Mouse (Mus musculus) intestine, embryonic 15.5 days (tissue): ENCODE data around the gene Ikbkg. TPM values are rescaled to one million over a fixed set of nuclear protein-coding genes. Genes with fewer than 3 reads are reported as not detected.
"Not testable (repeated sequence)": the region's sequence is repeated elsewhere in the genome, so short reads cannot be mapped to it uniquely, and the experiment has no call there.

Source experiments
- ATAC-seq: fragments of 200-750 bp; cut with Nextera tagmentation; 2 replicates; pipeline ENCODE4 v1.8.0; 2017; ENCODE audit warnings: moderate TSS enrichment, moderate library complexity
- H3K27ac ChIP-seq: fragments of 300-500 bp; sonication (generic); 2 replicates; pipeline ENCODE4 v1.5.1; 2015; ENCODE audit warnings: mild to moderate bottlenecking, inconsistent platforms
- H3K27me3 ChIP-seq: fragments of 300-500 bp; sonication (generic); replicated peaks from 2 replicates; pipeline ENCODE4 v1.6.1; 2015; ENCODE audit warnings: inconsistent platforms
- H3K36me3 ChIP-seq: fragments of 300-500 bp; sonication (generic); 2 replicates; pipeline ENCODE4 v1.6.1; 2015; ENCODE audit warnings: inconsistent platforms
- H3K4me1 ChIP-seq: fragments of 300-500 bp; sonication (generic); replicated peaks from 2 replicates; pipeline ENCODE4 v1.6.1; 2015; ENCODE audit warnings: inconsistent platforms
- H3K4me2 ChIP-seq: fragments of 300-500 bp; sonication (generic); replicated peaks from 2 replicates; pipeline ENCODE4 v1.6.1; 2015; ENCODE audit warnings: mild to moderate bottlenecking, inconsistent platforms
- H3K4me3 ChIP-seq: fragments of 300-500 bp; sonication (generic); replicated peaks from 2 replicates; pipeline ENCODE4 v1.5.1; 2015; ENCODE audit warnings: inconsistent platforms
- H3K9ac ChIP-seq: fragments of 300-500 bp; sonication (generic); 2 replicates; pipeline ENCODE4 v1.6.1; 2015; ENCODE audit warnings: inconsistent platforms
- H3K9me3 ChIP-seq: fragments of 300-500 bp; sonication (generic); 2 replicates; pipeline ENCODE4 v1.6.1; 2016; ENCODE audit warnings: inconsistent platforms
- WGBS: fragments of 180-500 bp; shearing (Covaris S2); methylation state at CpG from one replicate; pipeline ENCODE4 v1.1.7; 2015; 5-methylcytosine and 5-hydroxymethylcytosine counted together
- polyA plus RNA-seq: library from polyadenylated mRNA; unstranded; fragments of >200 nt; fragmentation: Nextera tagmentation; extraction: Ambion mirVana; gene quantifications from 2 replicates; pipeline ENCODE4 v1.2.1, GENCODE M21; 2015

Ikbkg gene
- polyA plus RNA-seq, 1 experiment from 2014 or later: 18.4 TPM

DNA sequence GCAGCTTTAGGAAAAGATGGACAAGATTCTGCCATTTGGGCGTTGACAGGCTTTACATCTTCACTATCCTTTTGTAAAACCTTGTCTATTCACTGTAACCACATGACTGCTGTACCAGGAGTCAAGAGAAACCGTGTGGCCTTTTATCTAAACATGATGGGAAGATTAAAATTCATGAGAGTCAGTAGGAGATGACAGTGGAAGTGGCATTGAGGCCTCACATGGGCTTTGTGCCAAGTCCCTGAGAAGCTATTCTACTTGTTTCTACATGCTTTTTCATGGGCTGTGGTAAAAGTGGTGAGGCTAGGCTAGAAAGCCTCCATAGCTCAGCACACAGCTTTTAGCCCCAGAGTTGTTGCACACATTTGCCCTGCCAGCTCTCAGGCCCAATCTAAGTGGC, 15.2 kb downstream of the Ikbkg start:
- Histone ChIP-seq H3K9ac (no peak overlapping the region), H3K36me3 (no peaks in the 10 kb centered on the region), H3K27ac (no peak overlapping the region), H3K4me1 (no peaks in the 10 kb centered on the region), H3K9me3 (no peaks in the 10 kb centered on the region), H3K4me2 (no peak overlapping the region), H3K27me3 (no peaks in the 10 kb centered on the region), H3K4me3 (no peak overlapping the region)
- no peak for ATAC-seq
- WGBS: 54% methylated on average over 2 of the region's 2 CpGs

GRCm38 (mm10) chrX:74413377-74413776, 20.3 kb downstream of the Ikbkg start:
- no peak overlapping the region for H3K4me3 ChIP-seq
- H3K4me1 ChIP-seq: no peaks in the 10 kb centered on the region
- H3K36me3 ChIP-seq: no peaks in the 10 kb centered on the region
- H3K27me3 ChIP-seq: no peaks in the 10 kb centered on the region
- no peak overlapping the region for H3K27ac ChIP-seq
- H3K9ac ChIP-seq: no peak overlapping the region
- no peak overlapping the region for H3K4me2 ChIP-seq
- ATAC-seq: peak; percentile 82
- no peaks in the 10 kb centered on the region for H3K9me3 ChIP-seq

DNA sequence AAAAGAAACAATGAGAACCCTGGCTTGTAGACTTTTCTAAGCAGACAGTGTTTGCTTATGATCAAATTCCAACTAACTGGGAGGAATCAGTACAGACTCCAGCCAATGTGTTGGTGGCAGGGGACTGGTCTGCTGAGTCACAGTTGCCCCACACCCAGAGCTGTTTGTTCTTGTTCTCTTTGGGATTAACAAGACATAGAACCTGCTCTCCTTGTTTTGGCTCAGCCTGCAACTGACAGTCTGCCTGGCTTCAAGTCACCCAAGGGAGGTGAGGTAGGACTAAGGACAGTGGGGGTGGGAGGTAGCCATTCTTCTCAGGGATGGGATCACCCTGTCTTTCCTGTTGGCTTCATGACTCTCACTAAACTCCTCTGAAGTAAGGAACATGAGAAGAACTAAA, 31.4 kb downstream of the Ikbkg start:
- ATAC-seq: peak; percentile 54
- Histone ChIP-seq H3K4me2 (no peak overlapping the region), H3K9me3 (no peaks in the 10 kb centered on the region), H3K9ac (no peak overlapping the region), H3K4me3 (no peak overlapping the region), H3K27me3 (no peaks in the 10 kb centered on the region), H3K27ac (no peak overlapping the region), H3K36me3 (no peaks in the 10 kb centered on the region), H3K4me1 (no peaks in the 10 kb centered on the region)

DNA sequence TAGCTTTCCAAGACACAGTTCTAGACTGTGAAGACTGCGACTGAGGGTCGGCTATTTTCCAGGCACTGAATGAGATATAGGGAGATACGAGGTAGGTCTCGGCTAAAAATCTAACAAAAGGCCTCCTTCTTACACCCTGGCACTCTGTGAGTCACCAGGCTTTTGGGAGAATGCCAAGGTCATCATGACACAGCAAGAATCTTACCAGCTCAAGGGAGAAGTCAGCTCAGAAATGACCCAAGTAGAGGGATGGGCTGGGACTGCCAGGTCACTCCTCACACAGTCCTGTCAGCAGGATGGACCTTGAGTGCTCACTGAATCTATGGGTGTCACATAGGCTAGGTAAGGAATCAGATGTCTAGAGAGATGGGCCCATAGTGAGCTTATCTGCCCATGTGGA, 32.1 kb downstream of the Ikbkg start:
- no peak for ATAC-seq
- Histone ChIP-seq H3K27ac (no peak overlapping the region), H3K4me2 (no peak overlapping the region), H3K4me1 (no peaks in the 10 kb centered on the region), H3K27me3 (no peaks in the 10 kb centered on the region), H3K9ac (no peak overlapping the region), H3K9me3 (no peaks in the 10 kb centered on the region), H3K4me3 (no peak overlapping the region), H3K36me3 (no peaks in the 10 kb centered on the region)
- 79% methylated on average over 4 of the region's 4 CpGs for WGBS

GRCm38 (mm10) chrX:74426256-74426655, 33.2 kb downstream of the Ikbkg start:
- Histone ChIP-seq H3K9me3 (no peaks in the 10 kb centered on the region), H3K4me3 (no peak overlapping the region), H3K4me2 (no peak overlapping the region), H3K4me1 (no peaks in the 10 kb centered on the region), H3K27ac (no peak overlapping the region), H3K27me3 (no peaks in the 10 kb centered on the region), H3K9ac (no peak overlapping the region), H3K36me3 (no peaks in the 10 kb centered on the region)
- no peak for ATAC-seq
- WGBS: 68% methylated on average over 1 of the region's 1 CpGs

DNA sequence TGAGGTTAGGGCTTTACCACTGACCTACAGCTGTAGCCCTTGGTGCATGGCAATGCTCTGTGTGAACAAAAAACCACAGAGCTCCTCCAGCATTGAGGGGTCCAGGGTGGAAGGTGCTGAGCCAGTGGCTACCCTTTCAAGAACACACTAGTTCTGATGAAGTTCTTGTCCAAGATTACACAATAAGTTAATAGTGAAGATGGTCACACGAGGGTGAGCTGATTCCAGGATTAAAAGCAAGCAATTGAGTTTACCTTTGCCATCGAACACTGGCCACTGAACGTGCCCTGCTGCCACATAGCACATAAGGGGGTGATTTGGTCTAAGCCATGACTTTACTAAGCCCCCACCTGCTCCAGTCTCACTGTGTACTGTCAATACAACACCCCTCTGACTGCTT, 34.0 kb downstream of the Ikbkg start:
- 73% methylated on average over 3 of the region's 3 CpGs for WGBS
- Histone ChIP-seq H3K4me1 (no peaks in the 10 kb centered on the region), H3K9ac (no peak overlapping the region), H3K36me3 (no peaks in the 10 kb centered on the region), H3K27ac (no peak overlapping the region), H3K4me3 (no peak overlapping the region), H3K4me2 (no peak overlapping the region), H3K9me3 (no peaks in the 10 kb centered on the region), H3K27me3 (no peaks in the 10 kb centered on the region)
- no peak for ATAC-seq

DNA sequence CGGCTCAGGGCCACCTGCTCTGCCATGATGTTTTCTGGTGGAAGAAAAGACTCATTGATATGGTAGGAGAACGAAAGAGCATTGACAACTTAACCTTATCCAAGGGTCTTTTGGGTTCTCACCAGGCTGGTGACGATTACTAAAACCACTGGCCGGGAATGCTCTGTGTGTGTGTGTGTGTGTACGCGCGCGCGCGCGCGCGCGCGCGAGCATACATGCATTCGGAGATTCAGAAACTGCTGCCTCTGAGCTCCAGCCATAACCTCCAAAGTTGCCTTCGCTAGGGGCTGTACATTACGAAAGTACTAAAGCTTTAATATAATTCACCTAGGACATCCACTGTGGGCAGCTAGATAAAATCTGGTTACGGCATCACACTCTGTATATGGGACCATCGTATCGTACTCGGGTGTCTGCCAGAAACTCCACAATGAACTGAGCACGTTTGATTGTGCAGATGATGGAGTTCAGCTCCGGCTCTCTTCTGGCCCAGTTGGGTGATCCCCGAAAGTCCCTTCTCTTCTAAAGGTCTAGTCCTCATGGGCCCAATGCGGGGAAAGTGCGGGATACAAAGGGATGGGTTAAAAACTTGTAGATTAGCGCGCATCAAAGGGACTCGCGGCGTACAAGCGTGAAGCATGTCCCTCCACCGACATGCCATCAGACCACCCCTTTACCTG, 35.2 kb downstream of the Ikbkg start:
- Histone ChIP-seq H3K4me3 (peak overlapping the region; percentile 50), H3K9me3 (no peaks in the 10 kb centered on the region), H3K9ac (peak overlapping the region; percentile 44), H3K4me1 (no peaks in the 10 kb centered on the region), H3K27ac (0 out of 2 replicates have a peak overlapping the region, but pooled peaks have one; percentile 92), H3K36me3 (no peaks in the 10 kb centered on the region), H3K27me3 (no peaks in the 10 kb centered on the region), H3K4me2 (peak overlapping the region; percentile 59)
- ATAC-seq: peak; percentile 34
- 22% methylated on average over 35 of the region's 35 CpGs for WGBS

GRCm38 (mm10) chrX:74428826-74429276, 35.8 kb downstream of the Ikbkg start, which contains the start of gene G6pdx:
G6pdx (minus strand) TSS chrX:74429194.
- 24% methylated on average over 24 of the region's 25 CpGs for WGBS
- Histone ChIP-seq H3K27ac (peak within 1 kb of the TSS; percentile 92), H3K27me3 (no peaks in the 10 kb centered on the region), H3K4me3 (peak within 1 kb of the TSS; percentile 50), H3K9ac (peak within 1 kb of the TSS; percentile 55), H3K36me3 (no peaks in the 10 kb centered on the region), H3K9me3 (no peaks in the 10 kb centered on the region), H3K4me1 (no peaks in the 10 kb centered on the region), H3K4me2 (peak within 1 kb of the TSS; percentile 59)
- ATAC-seq: peak; percentile 87

GRCm38 (mm10) chrX:74429290-74429821, 36.3 kb downstream of the Ikbkg start:
- WGBS: 22% methylated on average over 22 of the region's 22 CpGs
- peak overlapping the region; percentile 50 for H3K4me3 ChIP-seq

DNA sequence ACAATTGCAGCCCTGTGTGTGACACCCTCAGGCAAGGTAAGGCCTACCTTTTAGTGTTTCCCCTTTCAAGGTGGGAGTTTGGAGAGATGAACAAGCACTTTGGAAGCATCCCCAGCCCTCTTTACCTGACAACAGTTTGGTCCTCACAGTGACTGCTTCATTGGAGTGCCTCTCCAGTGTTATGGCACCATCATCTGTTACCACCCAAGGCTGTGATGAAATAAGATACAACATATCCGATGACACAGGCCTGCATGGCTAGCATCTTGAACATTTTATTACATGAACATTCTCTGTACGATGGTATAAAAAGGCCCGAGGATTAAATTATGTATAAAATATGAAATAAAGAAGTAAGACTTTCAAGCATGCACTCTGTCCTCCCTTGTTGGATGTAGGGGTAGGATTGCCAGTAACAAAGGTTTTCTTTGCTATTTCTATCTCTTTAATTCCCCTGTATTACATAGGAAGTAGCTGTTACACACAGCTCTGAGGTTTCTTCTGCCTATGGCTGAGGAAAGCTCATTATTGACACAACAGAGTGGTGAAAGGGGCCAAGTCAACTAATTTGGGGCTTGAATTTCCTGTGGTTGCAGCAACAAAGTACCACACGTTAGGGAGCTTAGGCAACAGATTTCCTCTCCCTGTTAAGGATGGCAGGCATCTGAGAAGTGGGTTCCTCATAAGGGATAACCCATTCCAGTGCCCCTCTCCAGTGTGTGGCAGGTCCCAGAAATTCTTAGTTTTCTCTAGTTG, 58.2 kb downstream of the Ikbkg start:
- no peak overlapping the region for H3K27ac ChIP-seq
- no peak overlapping the region for H3K4me2 ChIP-seq
- no peak for ATAC-seq
- no peak overlapping the region for H3K9ac ChIP-seq
- no peak overlapping the region for H3K4me3 ChIP-seq
- H3K4me1 ChIP-seq: no peaks in the 10 kb centered on the region
- WGBS: 79% methylated on average over 4 of the region's 4 CpGs
- peaks cover 3% of the 10 kb centered on the region; the same call in 1 of the 2 replicates for H3K36me3 ChIP-seq
- H3K27me3 ChIP-seq: no peaks in the 10 kb centered on the region
- no peaks in the 10 kb centered on the region for H3K9me3 ChIP-seq

More at GRCm38 (mm10) chrX:74429290-74429821, 36.3 kb downstream of the Ikbkg start:
- Histone ChIP-seq H3K4me2 (peak overlapping the region; percentile 59), H3K27ac (peak overlapping the region; percentile 92), H3K9me3 (no peaks in the 10 kb centered on the region), H3K36me3 (no peaks in the 10 kb centered on the region), H3K27me3 (no peaks in the 10 kb centered on the region), H3K9ac (peak overlapping the region; percentile 55), H3K4me1 (no peaks in the 10 kb centered on the region)
- ATAC-seq: peak; percentile 78

DNA sequence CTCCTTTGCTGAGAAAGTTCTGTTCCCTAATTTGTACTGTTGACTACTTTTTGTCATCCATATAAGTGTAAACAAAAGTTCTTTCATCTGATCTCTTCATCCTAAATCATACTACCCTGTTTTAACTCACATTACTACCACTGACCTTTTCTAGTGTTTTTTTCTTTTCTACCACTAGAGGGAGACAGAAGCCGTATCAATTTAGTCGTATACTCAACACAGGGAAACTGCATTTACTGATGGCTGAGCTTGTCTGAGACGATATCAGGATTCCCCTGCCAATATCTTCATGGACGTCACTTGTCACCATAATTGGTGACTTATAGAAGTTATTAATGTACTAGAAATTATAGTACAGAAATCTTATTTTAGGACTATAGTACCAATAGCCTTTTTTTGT, 59.7 kb downstream of the Ikbkg start:
- no peak overlapping the region for H3K27ac ChIP-seq
- H3K36me3 ChIP-seq: peaks cover 3% of the 10 kb centered on the region; the same call in 1 of the 2 replicates
- H3K4me3 ChIP-seq: no peak overlapping the region
- H3K9ac ChIP-seq: no peak overlapping the region
- no peaks in the 10 kb centered on the region for H3K4me1 ChIP-seq
- H3K4me2 ChIP-seq: no peak overlapping the region
- peak; percentile 49; the same call in 1 of the 2 replicates for ATAC-seq
- no peaks in the 10 kb centered on the region for H3K27me3 ChIP-seq
- H3K9me3 ChIP-seq: no peaks in the 10 kb centered on the region
- WGBS: 11% methylated on average over 4 of the region's 4 CpGs

DNA sequence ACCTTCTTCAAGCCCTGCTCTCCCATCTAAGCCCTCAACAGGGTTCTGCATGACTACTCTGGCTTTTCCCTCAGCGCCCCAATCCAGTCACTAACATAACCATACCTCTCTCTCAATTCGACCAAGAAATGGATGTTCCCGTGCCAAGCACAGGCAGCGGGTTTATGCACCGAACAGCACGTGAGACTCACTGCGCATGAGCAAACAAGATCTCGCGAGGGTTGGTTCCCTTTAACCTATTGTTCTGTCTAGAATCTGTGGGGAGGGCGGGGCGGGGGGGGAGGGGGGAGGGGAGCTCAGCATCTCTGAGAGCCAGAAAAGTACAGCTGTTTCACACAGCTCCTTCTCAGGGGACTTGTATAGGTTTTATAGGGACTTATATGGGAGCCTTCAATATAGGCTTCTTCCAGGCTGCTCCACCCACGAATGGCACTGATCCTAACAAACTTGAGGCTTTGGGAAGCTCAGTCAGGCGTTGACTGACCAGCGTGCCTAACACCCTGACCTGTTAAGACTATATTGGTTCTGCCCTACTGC, 88.3 kb downstream of the Ikbkg start, which contains the start of gene Gm6880:
TSS of gene Gm6880 (minus strand) at position 51 of the 537 bp plus-strand sequence.
- H3K4me1 ChIP-seq, H3K9me3 ChIP-seq, H3K36me3 ChIP-seq, H3K9ac ChIP-seq, H3K27ac ChIP-seq, H3K27me3 ChIP-seq, H3K4me3 ChIP-seq, H3K4me2 ChIP-seq, ATAC-seq: not testable (repeated sequence)
- whole genome bisulfite sequencing: 74% methylated on average over 13 of the region's 14 CpGs
